Mouse (Mus musculus) lung, postnatal 0 days (tissue): ENCODE results near the gene Gm18336.

Experiments used
- CTCF ChIP-seq: IDR thresholded peaks from 2 replicates; pipeline ENCODE4 v1.5.1; 2016; ENCODE audit warnings: antibody characterized with exemption, mild to moderate bottlenecking
- EP300 ChIP-seq: IDR thresholded peaks from 2 replicates; pipeline ENCODE4 v1.6.1; 2016; ENCODE audit warnings: antibody characterized with exemption, mild to moderate bottlenecking, control low read depth

DNA sequence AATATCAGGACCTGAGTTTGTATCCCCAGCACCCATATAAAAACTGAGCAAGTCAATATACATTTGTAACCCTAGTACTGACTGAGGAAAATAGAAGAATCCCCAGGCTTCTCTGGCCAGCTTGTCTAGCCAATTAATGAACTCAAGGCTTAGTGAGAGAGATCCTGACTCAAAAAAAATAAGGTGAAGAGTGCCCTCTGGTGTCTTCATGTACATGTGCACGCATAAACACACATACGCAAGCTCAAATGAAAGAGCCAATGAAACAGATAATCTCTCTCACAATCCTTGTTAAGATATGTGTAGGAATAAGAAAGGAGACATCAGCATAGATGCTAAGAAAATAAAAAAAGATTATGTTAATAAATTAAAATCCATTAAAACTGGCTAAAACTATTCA, 31.5 kb upstream of the Gm18336 start:
- no peak for TF ChIP-seq EP300
- TF ChIP-seq CTCF = peak; percentile 41; the same call in 1 of the 2 replicates
